Mouse (Mus musculus) ZHBTc4 (cell line): ENCODE measurements around the gene Ccnjl.

Source experiments
- DNase-seq: peaks from one replicate; pipeline ENCODE4 v3.0.0-alpha.2; 2011; ENCODE audit warnings: low read depth, low spot score

Gene Ccnjl

DNA sequence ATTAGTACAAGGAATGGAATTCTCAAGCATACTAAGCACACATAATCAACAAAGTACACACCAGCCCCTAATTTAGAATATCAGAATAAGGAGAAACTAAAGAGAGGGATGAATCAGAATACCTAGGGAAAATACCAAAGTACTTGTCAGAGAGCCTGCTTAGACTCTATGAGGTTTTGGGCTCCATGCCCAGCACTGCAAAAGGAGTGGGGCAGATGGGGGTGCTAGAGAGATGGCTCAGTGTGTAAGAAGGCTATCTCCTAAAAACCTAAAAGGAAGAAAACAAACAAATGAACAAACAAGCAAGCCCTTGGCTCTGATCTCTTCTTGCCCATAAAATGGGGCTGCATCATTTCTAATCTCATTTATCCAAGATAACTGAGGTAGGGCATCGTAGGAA is 95.8 kb downstream of the Ccnjl start:
- no peak for DNase-seq

GRCm38 (mm10) chr11:43626300-43626926 is 97.8 kb downstream of the Ccnjl start:
- DNase-seq: peak; percentile 72

DNA sequence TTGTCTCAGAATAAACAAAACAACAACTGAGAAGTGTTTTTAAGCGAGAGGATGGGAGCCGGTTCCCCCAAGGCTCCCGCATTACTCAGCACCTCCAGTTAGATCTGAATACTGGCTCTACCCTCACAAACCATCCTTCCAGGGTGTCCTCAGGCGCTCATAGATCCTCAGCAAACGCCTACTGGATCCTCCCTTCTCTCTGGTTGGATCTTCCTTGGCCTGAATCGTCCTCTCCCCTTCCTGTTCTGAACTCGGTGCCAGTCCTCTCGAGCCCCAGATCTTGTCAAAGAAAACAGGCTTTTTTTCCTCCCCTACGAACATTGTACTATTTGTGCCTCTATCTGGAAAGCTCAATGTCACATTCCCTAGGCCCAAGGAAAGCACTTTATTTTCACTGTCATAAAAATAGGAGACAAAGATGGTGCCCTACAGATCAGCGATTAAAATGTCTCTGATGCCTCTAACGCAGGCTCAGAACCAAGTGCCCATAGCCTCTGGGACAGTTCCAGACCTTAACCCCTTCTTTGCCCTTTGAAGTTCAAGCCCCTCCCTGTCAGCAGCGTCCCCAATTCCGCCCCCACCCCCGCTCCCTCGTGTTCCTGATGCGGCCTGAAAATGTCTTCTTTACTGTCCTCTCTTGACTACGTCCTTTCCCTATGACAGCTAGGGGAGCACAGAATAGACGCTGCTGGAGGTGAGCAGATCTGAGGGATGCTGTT is 98.5 kb downstream of the Ccnjl start:
- DNase-seq: no peak

GRCm38 (mm10) chr11:43631645-43632044 is 103.1 kb downstream of the Ccnjl start:
- no peak for DNase-seq

DNA sequence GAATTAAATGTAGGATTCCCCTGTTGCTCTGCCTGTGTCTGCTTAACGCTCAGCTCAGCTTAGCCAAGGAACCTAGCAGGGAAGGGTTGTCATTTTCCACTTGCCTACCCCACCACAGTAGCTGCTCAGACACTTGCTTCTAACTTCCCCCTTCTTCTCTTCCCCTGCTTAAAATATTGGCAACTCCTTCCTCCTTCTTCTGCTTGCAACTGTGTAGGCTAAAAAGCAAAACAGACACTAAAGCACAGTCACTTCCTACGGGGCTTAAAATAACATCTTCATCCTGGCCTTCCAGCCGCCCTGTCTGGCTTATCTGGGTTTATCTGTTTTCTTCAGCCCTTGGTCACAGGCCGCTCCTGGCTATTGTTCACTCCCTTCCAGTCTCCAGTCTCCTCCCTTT is 104.0 kb downstream of the Ccnjl start:
- DNase-seq: no peak

DNA sequence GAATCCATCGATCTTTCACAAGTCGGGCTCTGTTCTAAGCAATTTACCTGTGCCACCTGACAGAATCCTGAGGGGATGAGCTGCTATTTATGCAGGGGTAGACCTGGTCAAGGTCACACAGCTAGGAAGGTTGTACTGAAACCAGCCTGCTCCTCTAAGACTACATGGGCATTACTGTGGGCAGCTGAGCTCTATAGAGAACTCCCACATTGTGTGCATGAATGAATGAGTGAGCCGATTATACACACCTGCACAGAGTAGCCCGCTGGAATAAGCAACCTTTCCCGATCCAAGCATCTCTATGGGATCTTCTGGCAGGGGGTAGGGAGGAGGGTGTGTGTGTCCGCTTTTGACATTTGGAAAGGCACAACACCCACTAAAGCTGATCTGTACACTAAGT is 104.6 kb downstream of the Ccnjl start:
- no peak for DNase-seq

- peak; percentile 95 for DNase-seq
Observed at GRCm38 (mm10) chr11:43633658-43634401, 105.2 kb downstream of the Ccnjl start.
